Mouse (Mus musculus) frontal cortex, postnatal 10 days (tissue): ENCODE results near the gene Rnf40.

Experiments
- DNase-seq, 2 experiments: peaks; one replicate each; pipeline ENCODE4 v3.0.0; 2022; ENCODE audit warnings: low spot score in 2 of 2, mixed read lengths in 1 of 2

Gene Rnf40

DNA sequence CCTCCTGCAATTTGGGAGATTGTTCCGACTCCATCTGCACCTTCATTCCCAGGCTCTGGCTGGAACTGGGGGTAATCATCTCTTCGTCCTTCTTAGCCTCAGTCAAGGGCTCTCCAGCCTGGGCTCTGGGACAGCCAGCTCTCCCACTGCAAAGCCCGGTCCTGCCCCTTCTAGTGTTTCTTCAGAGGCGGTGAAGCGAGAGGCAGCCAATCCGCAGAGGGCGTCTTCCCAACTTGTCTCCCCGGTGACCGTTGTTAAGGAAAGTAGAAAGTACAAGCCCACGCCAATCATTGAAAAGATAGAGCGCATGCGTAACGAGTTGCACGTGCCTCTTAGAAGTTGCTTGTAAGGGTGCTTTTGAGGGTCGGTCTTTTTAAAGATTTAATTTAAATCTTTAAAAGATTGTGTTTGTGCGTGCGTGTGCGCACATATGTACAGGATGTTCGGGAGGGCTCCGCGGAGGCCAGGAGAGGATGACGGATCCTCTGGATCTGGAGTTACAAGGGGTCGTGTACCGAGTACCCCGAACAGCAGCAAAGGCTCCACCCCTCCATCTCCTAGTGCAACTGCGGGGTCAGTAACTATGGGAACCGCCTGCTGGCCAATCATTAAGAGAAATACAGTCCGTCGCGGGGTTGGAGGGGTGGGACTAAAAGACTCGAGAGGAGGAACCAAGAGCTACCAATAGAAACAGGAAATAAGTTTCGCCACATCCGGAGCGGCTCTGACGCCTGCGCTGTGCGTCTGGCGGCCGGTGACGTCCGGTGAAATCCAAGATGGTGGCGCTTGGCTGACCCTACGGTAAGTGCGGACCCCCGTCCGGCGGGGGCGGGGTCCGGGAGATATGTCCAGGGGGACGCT lies at the start of gene Rnf40, which contains the start of gene Ccdc189:
Rnf40 (plus strand) TSS at position 757 of the 861 bp plus-strand sequence.
Ccdc189 (minus strand) TSS at position 585 of the 861 bp plus-strand sequence.
- peak; percentile 93 to 97 for DNase-seq

DNA sequence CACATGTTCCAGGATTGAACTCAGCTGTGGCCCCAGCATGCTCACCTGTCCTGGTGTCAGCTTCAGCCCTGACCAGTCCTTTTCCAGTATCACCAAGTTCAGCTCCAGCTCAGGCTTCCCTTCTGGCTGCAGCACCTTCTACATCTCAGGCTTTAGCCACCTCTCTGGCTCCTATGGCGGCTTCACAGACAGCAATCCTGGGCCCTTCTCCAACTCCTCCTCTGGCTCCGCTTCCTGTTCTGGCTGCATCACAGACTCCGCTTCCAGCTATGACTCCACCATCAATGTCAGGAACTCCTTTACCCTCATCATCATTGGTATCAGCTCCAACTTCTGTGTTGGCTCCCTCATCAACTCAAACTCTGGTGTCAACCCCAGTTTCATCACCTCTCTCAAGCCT lies 46.9 kb upstream of the Rnf40 start:
- no peak for DNase-seq

DNA sequence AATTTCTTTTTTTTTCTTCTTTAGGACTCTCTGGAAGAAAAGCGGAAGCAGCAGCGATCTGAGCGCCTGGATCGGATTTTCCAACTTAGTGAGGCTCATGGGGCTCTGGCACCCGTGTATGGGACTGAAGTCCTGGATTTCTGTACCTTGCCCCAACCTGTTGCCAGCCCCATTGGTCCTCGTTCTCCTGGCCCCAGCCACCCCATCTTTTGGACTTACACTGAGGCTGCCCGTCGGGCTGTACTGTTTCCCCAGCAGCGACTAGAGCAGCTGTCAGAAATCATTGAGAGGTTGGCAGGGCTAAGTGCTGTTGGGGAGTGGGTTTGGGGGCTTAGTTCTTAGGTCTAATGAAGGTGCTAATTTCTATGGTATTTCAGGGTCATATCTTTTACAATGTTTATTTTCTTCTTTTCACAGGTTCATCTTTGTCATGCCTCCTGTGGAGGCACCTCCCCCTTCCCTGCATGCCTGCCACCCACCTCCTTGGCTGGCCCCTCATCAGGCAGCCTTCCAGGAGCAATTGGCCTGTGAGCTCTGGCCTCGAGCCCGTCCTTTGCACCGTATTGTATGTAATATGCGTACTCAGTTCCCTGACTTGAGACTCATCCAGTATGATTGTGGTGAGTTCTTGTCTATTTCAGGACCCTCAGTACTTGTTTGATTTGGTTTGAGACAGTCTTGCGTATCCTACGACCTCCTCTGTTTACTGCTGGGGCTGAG lies 39.3 kb upstream of the Rnf40 start:
- no peak for DNase-seq

DNA sequence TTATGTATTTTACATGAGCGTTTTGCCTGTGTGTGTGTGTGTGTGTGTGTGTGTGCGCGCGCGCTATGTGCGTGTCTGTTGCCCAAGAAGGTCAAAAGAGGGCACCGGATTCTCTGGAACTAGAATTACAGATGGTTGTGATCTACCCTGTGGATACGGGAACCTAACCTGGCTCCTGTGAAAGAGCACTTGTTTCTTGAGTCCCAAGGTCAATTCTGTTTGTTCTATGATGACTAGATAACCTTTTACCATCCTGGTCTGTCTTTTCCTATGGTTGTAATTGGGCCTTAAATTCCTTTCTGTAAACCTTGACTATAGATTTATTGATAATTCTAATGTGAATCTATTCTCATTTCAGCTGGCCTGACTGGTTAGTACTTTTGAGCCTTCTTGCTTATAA lies 37.0 kb upstream of the Rnf40 start:
- no peak for DNase-seq

DNA sequence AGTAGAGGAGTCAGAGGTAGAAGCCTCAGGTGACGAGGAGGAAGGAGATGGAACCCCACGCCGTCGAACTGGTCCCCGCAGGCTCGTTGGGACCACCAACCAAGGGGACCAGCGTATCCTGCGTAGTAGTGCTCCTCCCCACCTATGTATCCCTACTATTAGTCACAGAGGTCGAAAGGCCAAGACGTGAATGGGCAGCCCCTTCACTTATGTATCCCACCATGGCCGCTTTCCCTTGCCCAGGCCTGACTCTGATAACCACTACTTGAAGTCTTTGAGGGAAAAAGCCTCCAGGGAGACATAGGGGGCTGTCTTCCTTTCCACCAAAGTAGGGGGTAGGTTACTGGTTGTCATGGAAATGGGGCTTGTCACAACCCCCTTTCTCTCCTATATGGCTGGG lies 28.0 kb upstream of the Rnf40 start:
- DNase-seq, result no peak

DNA sequence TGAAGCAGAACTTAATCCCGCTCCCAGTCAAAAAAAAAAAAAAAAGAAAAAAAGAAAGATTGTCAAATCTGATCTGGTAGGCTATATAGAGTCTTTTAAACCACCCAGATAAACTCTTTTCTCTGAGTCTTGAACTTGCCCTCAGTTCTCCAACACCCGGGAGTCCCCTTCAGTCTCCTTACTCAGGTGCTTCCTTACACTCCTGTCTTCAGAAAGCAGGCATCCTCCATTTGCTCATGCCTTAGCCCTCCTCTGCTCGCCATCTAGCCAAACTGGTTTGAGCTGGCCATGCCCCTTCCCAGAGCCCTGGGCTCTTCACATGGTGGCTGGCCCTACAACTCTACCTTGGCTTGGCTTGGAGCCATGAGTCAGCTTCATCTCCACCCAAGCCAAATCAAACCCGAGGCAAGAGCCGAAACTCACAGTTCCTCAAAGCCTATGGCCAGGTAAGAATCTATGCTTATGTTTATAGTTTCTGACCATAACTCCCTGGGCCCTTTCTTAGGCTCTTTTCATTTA lies 27.2 kb upstream of the Rnf40 start, which contains the start of gene Tmem265:
Tmem265 (plus strand) TSS at position 51 of the 519 bp plus-strand sequence.
- DNase-seq, result no peak

DNA sequence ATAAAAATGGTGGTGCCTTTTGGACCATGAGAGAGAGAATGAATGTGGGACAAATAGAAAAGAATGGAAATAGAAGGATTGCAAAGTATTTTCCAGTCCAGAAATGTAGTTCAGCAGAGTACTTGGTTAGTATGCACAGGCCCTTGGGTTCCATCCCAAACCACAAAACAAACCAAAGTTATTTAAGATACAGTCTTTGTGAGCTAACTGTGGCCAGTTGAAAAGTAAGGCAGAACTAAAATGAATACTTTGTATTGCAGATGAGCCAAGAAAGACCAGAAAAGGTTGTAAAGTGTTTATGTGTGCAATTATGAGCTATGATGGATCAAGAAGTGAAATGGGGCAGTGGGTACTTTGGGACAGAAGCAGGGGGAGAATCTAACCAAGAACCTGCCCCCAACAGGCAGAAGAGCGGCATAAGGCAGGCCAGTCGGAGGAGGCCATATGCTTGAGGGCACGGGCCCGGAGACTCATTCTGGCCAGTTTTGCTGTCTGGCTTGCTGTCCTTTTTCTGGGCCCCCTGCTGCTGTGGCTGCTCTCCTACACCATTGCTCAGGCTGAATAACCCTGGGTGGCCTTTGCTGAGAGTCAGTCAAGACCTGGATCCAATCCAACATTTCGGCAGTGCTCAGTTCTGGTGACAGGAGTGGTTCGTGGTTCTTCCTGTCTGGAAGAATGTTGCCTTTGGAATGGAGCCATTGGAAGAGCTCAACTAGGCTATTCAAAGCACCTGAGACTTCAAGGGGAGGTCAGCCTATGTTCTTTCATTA lies 24.0 kb upstream of the Rnf40 start:
- no peak for DNase-seq

DNA sequence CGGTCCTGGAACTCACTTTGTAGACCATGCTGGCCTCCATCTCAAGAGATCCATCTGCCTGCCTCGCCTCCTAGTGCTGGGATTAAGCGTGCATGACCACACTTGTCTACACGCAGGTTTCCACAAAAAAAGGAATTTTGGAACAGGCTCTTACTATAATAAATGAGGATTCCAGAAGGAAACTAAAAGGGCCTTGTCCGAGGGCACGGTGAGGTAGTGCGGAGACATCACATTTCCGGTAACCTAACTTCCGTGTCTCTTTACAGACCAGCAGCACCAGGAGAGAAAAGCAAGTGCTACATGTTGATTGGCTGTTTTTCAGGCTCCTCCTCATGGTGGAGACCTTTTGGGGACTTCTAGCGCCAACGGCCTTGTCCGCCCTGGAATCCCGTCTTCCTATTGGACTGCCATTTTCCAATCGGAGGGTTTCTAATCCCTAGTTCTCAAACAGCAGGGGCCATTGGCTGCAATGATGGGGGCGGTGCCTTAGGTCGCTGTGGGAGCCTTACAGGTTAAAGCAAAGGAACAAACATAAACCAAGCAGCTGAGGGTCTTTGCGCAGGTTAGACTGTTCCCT lies 15.6 kb upstream of the Rnf40 start, which contains the start of gene Phkg2:
Phkg2 (plus strand) TSS at position 446 of the 577 bp plus-strand sequence.
- peak; percentile 87 to 94 for DNase-seq

DNA sequence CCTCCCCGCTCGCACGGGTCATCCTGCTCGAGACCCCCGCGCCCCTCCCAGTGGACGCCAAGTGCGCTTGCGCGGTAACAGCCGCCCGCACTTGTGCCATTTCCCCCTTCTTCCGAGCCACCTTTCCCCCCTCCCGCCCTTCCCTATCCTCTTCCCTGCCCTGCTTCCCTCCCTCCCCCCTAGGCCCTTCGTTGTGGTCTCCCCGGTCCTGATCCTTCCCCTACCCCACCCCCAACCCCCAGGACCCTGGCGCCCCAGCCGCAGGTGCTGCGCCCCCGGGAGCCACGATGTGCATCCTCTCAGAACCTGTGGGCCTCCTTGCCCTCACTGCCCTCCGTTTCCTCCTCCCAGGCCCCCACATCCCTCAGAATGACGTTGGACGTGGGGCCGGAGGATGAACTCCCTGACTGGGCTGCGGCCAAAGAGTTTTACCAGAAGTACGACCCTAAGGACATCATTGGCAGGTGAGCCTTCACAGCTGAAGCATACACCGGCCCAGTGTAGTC lies 15.0 kb upstream of the Rnf40 start:
- no peak for DNase-seq

DNA sequence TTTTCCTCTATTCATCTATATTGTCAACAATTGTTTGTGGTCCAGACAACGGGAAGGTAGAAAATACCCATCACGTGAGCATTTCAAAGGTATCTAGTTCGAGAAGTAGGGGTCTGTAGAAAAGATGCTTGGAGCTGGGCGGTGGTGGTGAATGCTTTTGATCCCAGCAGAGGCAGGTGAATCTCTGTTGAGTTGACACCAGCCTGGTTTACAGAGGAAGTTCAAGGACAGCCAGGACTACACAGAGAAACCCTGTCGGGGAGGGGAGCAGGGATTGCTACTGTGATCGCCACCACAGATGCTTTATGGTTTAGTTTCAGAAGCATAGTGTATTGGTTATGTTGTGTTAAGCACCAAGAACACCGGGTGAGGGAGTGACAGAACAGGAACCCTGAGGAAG lies 14.5 kb upstream of the Rnf40 start:
- peak in 1 of 2 experiments; percentile 4 for DNase-seq

DNA sequence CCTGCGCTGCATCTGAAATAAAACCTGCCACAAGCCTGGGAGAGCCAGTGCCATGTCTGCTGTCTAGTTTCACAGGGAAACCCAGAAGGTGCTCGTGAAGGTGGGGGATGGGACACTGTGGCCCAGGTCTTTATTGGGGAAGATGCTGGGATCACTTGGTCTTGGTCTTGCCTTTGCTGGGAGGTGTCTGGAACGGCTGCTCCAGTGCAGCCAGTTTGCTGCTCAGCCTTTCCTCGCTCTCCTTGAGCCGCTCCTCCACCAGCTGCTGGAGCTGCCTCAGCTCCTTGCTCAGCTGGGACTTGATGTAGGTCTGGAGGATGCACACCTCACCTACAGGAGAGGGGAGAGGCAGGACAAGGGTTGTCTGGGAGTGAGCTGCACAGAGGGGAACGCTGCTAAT lies 5.3 kb upstream of the Rnf40 start:
- DNase-seq, result no peak

DNA sequence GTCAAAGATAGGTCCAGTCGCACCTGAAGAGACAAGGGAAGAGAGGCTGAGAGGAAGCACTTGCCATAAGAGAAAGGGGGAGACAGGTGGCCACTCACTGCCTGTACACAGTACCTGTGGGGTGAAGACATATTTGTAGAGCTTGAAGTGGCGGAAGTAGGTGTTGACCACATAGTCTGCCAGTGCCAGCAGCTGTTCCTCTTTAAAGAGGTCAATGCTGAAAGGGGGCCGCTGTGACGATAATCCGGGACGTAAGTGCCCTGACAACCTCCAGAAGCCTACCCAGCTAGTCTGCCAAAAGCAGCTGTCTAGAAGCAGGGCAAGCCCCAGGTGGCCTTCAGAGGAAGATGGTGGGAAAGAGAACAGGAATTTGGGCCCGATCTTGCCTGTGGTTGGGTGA lies 3.5 kb upstream of the Rnf40 start:
- DNase-seq, result no peak

DNA sequence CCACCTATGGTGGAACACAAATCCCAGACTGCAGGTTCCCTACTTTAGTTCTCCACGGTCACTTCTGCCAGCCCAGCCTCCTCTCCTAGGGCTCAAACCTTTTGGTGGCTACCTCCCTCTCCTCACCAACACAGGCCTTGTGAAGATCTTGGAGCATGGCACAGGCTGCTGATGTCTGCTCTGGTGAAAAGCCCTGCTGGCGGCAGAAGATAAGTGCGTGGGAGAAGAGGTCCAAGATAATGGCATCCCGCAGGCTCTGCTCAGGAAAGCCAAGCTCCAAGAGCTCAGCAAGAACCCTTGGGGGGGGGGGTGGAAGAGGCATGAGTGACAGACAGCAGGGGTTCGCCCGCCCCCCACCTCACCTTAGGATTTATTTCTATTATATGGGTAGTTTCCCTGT lies 2.4 kb upstream of the Rnf40 start:
- no peak for DNase-seq

DNA sequence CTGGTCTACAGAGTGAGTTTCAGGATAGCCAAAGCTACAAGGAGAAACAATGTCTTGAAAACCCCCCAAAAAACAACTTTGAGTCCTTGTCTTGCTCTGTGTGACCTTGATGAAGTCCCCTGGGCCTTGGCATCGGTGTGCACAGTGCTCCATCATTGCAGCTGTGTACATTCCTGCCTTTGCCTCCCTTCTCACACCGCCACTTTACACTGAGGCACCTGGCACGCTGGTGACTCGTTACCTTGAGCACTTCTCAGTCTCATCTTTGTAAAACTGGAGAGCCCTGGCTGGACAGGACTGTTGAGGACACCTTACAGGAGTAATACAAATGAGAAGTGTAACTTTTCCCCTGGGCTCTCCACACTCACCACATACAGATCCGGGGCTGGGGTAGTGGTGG lies 1.4 kb upstream of the Rnf40 start:
- DNase-seq, result no peak

DNA sequence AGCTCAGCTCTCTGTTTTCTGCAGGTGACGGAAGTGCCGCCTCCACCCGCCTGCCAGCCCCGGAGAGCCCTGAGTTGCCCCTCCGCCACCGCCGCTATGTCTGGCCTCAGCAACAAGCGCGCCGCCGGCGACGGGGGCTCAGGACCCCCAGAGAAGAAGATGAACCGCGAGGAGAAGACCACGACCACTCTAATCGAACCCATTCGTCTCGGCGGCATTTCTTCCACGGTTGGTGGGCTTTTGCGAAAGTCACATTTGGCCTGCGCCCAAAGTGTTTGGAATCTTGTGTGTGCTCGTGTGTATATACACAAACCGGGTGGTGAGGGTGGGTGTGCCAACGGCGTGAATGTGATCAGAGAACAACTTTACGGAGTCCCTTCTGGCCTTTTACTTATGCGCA lies 334 bp downstream of the Rnf40 start:
- no peak for DNase-seq

DNA sequence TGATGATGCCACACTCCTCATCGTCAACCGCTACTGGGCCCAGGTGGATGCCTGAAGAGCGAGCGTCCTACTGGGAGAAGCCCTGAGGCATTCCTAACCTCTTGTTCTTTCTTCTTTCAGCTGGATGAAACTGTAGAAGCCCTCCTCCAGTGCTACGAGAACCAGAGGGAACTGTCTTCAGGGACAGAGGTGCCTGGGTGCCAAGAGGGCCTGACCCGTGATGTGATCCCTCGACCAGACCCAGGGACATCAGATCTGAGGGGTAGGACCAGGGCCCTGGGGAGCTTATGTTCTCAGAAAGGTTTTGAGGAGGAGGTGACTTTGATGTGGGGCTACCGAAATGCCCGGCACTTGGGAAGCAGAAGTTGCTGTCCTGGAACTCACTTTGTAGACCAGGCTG lies 1.1 kb downstream of the Rnf40 start:
- DNase-seq, result no peak

DNA sequence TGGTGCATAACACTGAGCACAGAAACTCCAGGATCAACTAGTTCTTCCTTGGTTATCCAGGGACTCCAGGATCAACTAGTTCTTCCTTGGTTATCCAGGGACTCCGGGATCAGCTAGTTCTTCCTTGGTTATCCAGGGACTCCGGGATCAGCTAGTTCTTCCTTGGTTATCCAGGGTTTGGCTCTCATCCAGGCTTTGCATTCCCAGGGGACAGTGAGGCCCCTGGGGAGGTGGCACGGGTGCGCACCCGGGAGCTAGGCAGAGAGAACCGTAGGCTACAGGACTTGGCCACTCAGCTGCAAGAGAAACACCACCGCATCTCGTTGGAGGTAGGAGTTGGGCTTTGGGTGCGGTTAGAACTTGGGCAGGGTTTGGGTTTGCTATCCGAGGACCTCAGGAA lies 2.5 kb downstream of the Rnf40 start:
- DNase-seq, result no peak

DNA sequence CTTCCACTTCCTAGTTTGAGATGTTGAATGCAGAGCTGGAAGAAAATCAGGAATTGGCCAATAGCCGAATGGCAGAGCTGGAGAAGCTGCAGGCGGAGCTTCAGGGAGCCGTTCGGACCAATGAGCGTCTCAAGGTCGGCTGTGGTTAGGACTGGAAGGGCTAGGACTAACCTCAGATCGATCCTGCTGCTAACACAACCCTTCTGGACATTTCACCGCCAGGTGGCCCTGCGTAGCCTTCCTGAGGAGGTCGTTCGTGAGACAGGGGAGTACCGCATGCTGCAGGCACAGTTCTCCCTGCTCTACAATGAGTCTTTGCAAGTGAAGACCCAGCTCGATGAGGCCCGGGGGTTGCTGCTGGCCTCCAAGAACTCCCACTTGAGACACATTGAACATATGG lies 4.0 kb downstream of the Rnf40 start:
- DNase-seq, result no peak

DNA sequence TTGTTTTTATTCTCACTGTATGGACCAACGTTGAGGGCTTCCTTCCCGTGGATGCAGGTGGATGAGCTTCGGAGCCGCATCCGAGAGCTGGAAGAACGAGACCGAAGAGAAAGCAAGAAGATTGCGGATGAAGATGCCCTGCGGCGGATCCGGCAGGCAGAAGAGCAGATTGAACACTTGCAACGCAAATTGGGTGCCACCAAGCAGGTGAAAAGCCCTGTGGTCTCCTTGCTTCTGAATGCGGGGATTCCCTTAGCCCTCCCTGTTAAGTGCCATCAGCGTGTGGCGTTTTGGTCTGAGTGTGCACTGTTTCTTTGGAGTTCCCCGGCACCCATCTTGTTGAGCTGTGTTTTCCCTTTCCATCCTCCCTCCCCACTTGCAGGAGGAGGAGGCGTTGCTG lies 8.2 kb downstream of the Rnf40 start:
- no peak for DNase-seq

DNA sequence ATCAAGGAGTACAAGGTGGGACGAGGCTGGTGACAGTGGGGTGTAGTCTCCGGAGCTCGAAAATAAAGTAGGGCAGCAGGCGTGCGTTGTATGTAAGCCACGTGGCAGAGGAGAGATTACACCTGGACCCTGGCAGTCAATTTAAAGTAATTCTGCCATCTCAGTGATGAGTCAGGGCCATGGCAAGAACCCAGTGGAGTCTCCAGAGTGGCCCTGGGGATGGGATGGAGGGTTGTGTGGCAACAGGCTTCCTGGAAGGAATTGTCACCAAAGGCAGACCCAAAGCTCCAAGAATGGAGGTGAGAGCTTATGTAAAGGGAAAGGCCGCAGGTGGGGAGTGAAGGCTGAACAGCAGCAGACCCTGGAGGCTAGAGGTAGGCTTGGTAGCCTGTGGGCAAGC lies 12.0 kb downstream of the Rnf40 start:
- no peak for DNase-seq

DNA sequence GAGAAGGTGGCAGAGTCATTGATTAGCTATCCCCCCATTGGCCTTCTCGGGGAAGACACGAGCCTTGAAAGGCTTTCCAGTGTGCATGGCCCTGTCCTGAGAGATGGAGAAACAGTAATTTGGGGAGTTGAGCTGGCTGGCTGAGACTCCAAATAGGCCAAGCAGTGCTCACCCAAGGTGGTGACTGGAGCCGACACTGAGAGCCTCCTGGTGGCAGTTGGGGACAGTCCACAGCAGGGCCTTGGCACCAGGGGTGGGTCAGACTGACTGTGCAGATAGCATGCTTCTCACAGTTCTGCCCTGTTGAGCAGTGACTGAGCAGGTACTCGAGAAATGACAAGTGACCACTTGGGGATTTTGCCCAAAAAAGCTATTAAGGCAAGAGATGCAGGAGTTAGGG lies 13.2 kb downstream of the Rnf40 start:
- no peak for DNase-seq
